ENCODE assay signal across 8 mouse cellular contexts in the genomic region with DNA sequence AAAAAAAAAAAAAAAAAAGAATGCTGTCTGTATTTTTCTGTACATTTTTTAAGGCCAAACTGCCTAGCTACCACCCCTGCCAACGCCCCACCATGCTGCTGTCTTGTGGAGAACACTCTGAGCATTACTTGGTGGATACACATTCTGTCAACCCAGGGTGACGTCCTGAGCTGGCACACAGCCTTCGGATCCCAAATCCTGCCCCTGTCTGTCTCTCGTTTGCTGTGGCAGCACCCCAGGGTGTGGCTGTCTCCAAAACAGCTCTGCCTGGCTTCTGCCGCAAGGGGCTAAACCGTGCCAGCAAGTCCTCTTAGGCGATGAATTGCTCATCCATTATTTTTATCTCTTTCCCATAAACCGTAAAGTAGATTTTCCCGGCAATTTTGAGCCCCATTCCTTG. TPM values are rescaled to one million over a fixed set of nuclear protein-coding genes. Genes with fewer than 3 reads are reported as not detected.
A peak's percentile ranks its signal among the peaks of the same experiment; 100 is the strongest.
DNase-seq lines count a peak whose midpoint lies in the region; ATAC-seq lines count a peak whose summit lies in the region.
"Had no signal": no experiment of that assay in that cellular context is flagged by ENCODE, and none has a peak within 500 bp of the region (broad histone marks: within the 10 kb centered on the region; RNA-seq: fewer than 3 reads in every experiment).

No protein-coding gene starts in this region.

- no peaks in the 10 kb centered on the region; the same call in 1 of the 2 replicates for H3K27me3 ChIP-seq in embryonic facial prominence, embryonic 15.5 days
- H3K27me3 ChIP-seq in intestine, embryonic 16.5 days (replicated peaks; ENCODE audit: control insufficient read depth, insufficient read depth, low read length), result no peaks in the 10 kb centered on the region
- no peaks in the 10 kb centered on the region for H3K27me3 ChIP-seq in stomach, embryonic 14.5 days (ENCODE audit: control insufficient read depth, insufficient read depth, low read length)

- peaks cover 12% of the 10 kb centered on the region for H3K4me1 ChIP-seq in embryonic facial prominence, embryonic 15.5 days
- H3K4me1 ChIP-seq in intestine, embryonic 16.5 days (ENCODE audit: control insufficient read depth, insufficient read depth, low read length), result peaks cover 10% of the 10 kb centered on the region; the same call in 1 of the 2 replicates
- H3K4me1 ChIP-seq in stomach, embryonic 14.5 days (ENCODE audit: control insufficient read depth, insufficient read depth, low read length), result peaks cover 12% of the 10 kb centered on the region

- H3K4me2 ChIP-seq in embryonic facial prominence, embryonic 15.5 days (replicated peaks), result no peak overlapping the region
- peak overlapping the region; percentile 32; the same call in 1 of the 2 replicates for H3K4me2 ChIP-seq in intestine, embryonic 16.5 days (ENCODE audit: low read depth, low read length)
- peak overlapping the region; percentile 42; the same call in 1 of the 2 replicates for H3K4me2 ChIP-seq in stomach, embryonic 14.5 days (replicated peaks; ENCODE audit: low read depth, low read length)

- peak overlapping the region; percentile 36; the same call in 1 of the 2 replicates for H3K27ac ChIP-seq in embryonic facial prominence, embryonic 15.5 days (replicated peaks)
- no peak overlapping the region for H3K27ac ChIP-seq in intestine, embryonic 16.5 days (ENCODE audit: low read length)
- H3K27ac ChIP-seq in stomach, embryonic 14.5 days (ENCODE audit: low read length), result no peak overlapping the region

- no peak overlapping the region for H3K9ac ChIP-seq in embryonic facial prominence, embryonic 15.5 days
- no peak overlapping the region for H3K9ac ChIP-seq in intestine, embryonic 16.5 days (ENCODE audit: low read depth, low read length)
- no peak overlapping the region for H3K9ac ChIP-seq in stomach, embryonic 14.5 days (replicated peaks; ENCODE audit: low read depth, low read length)

- peaks cover 6% of the 10 kb centered on the region for H3K36me3 ChIP-seq in embryonic facial prominence, embryonic 15.5 days
- H3K36me3 ChIP-seq in intestine, embryonic 16.5 days (ENCODE audit: control insufficient read depth, insufficient read depth, low read length), result no peaks in the 10 kb centered on the region
- no peaks in the 10 kb centered on the region for H3K36me3 ChIP-seq in stomach, embryonic 14.5 days (ENCODE audit: control insufficient read depth, insufficient read depth, low read length)

- no peak overlapping the region for H3K4me3 ChIP-seq in embryonic facial prominence, embryonic 15.5 days (replicated peaks)
- H3K4me3 ChIP-seq in intestine, embryonic 16.5 days (ENCODE audit: low read length), result no peak overlapping the region
- no peak overlapping the region for H3K4me3 ChIP-seq in stomach, embryonic 14.5 days (ENCODE audit: low read depth, low read length)
- H3K4me3 ChIP-seq: megakaryocyte, embryonic 14.5 days had no signal

- 47% methylated on average over 9 of the region's 9 CpGs for WGBS in embryonic facial prominence, embryonic 15.5 days
- 59% methylated on average over 9 of the region's 9 CpGs for WGBS in intestine, embryonic 16.5 days
- 55% methylated on average over 9 of the region's 9 CpGs for WGBS in stomach, embryonic 14.5 days

- ATAC-seq in embryonic facial prominence, embryonic 15.5 days (ENCODE audit: insufficient number of reproducible peaks, low FRiP score, low TSS enrichment, low read depth), result no peak
- ATAC-seq in intestine, embryonic 16.5 days, result no peak
- ATAC-seq in stomach, embryonic 14.5 days (ENCODE audit: insufficient number of reproducible peaks, insufficient read depth, low FRiP score, low read depth), result no peak
- no peak for ATAC-seq in granulocyte monocyte progenitor cell, adult 5-6 weeks (replicated peaks; ENCODE audit: poor library complexity, severe bottlenecking)

- peak; percentile 30 to 43 for DNase-seq in left cerebral cortex, adult 18-20 months (ENCODE audit: low spot score in 2 of 2)
- no peak for DNase-seq in left cerebral cortex, adult 11 months (ENCODE audit: low spot score)
- no peak for DNase-seq in thymus, adult 18-20 months

- no peaks in the 10 kb centered on the region for H3K9me3 ChIP-seq in embryonic facial prominence, embryonic 15.5 days (replicated peaks)
- H3K9me3 ChIP-seq in intestine, embryonic 16.5 days (ENCODE audit: control insufficient read depth, low read length), result no peaks in the 10 kb centered on the region
- H3K9me3 ChIP-seq in stomach, embryonic 14.5 days (ENCODE audit: control insufficient read depth, low read depth, low read length), result no peaks in the 10 kb centered on the region

RNA-seq across cellular contexts. Expression of gene Larp6, which starts 29.7 kb away (rescaled TPM):
- total RNA-seq in left cerebral cortex, adult 18-20 months (2021), result 10 to 100 TPM; 37.6 to 41.6 TPM
- polyA plus RNA-seq in embryonic facial prominence, embryonic 15.5 days (2015; fragmentation: Nextera tagmentation; extraction: Ambion mirVana), result 5.0 and 5.3 TPM in 2 replicates
- 1.6 and 1.7 TPM in 2 replicates for polyA plus RNA-seq in intestine, embryonic 16.5 days (2015; fragmentation: Nextera tagmentation; extraction: Ambion mirVana)
- polyA plus RNA-seq in stomach, embryonic 14.5 days (2014; fragmentation: Nextera tagmentation; extraction: Ambion mirVana), result 2.2 and 2.7 TPM in 2 replicates
- not detected in 2 replicates for total RNA-seq in granulocyte monocyte progenitor cell, adult 5-6 weeks (2014; fragmentation: Nextera tagmentation)
- total RNA-seq in granulocyte monocyte progenitor cell, adult 5-6 weeks (2017), result not detected in 2 replicates

RNA-seq across cellular contexts. Expression of gene Uaca, which starts 51.8 kb away (rescaled TPM):
- total RNA-seq in left cerebral cortex, adult 18-20 months (2021), result 1 to 10 TPM; 7.7 to 9.2 TPM
- 33.9 and 38.2 TPM in 2 replicates for polyA plus RNA-seq in embryonic facial prominence, embryonic 15.5 days (2015; fragmentation: Nextera tagmentation; extraction: Ambion mirVana)
- polyA plus RNA-seq in intestine, embryonic 16.5 days (2015; fragmentation: Nextera tagmentation; extraction: Ambion mirVana), result 56.8 and 60.7 TPM in 2 replicates
- polyA plus RNA-seq in stomach, embryonic 14.5 days (2014; fragmentation: Nextera tagmentation; extraction: Ambion mirVana), result 12.5 and 20.6 TPM in 2 replicates
- total RNA-seq in granulocyte monocyte progenitor cell, adult 5-6 weeks (2014; fragmentation: Nextera tagmentation), result 0.79 and 1.2 TPM in 2 replicates
- total RNA-seq in granulocyte monocyte progenitor cell, adult 5-6 weeks (2017), result 2.1 and 2.2 TPM in 2 replicates

RNA-seq across cellular contexts. Expression of gene Lrrc49, which starts 54.6 kb away (rescaled TPM):
- total RNA-seq in left cerebral cortex, adult 18-20 months (2021), result 10 to 100 TPM; 89.4 to 95.6 TPM
- 16.1 and 17.9 TPM in 2 replicates for polyA plus RNA-seq in embryonic facial prominence, embryonic 15.5 days (2015; fragmentation: Nextera tagmentation; extraction: Ambion mirVana)
- polyA plus RNA-seq in intestine, embryonic 16.5 days (2015; fragmentation: Nextera tagmentation; extraction: Ambion mirVana), result 10.7 and 11.7 TPM in 2 replicates
- 23.3 TPM in 2 replicates for polyA plus RNA-seq in stomach, embryonic 14.5 days (2014; fragmentation: Nextera tagmentation; extraction: Ambion mirVana)
- 3.4 and 4.1 TPM in 2 replicates for total RNA-seq in granulocyte monocyte progenitor cell, adult 5-6 weeks (2014; fragmentation: Nextera tagmentation)
- 6.1 and 12.0 TPM in 2 replicates for total RNA-seq in granulocyte monocyte progenitor cell, adult 5-6 weeks (2017)

Comparison
In these comparisons a context has a peak if more than half of its experiments do, and no peak if none do; other contexts are left out.
1. DNase-seq: peak in left cerebral cortex, adult 18-20 months (2 of 2); none in left cerebral cortex, adult 11 months (single experiment) and thymus, adult 18-20 months (0 of 2).